Mouse (Mus musculus): ENCODE results near the gene Disc1. TPM values are rescaled to one million over a fixed set of nuclear protein-coding genes. Genes with fewer than 3 reads are reported as not detected.

The Disc1 gene
- polyA plus RNA-seq, 1 experiment from 2014 or later: 3.8 TPM

DNA sequence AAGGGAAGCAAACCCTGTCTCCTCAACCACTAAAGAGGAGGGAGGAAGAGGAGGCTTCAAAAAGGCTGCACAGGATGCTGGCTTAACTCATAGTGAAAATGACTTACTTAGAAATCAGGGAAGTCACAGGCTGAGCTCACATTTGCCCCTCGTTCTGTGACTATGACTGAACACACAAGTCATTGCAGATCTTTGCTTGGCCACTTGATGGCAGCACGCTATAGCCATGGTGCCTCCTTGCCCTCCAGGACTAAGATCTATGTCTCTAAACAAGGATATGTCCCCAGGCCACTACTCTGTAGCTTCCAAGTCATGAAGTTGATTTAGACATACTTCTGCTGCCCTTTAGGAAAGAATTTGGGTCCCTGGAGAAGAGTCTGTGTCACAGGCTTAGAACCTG, 62.6 kb downstream of the Disc1 start:
- DNase-seq (peak; percentile 80), ATAC-seq (ENCODE audit: insufficient read depth) (no peak)
- no peak overlapping the region for H3K27ac ChIP-seq (ENCODE audit: low read depth)
- H3K4me3 ChIP-seq (ENCODE audit: low read depth, low read length): no peak overlapping the region
- no peak overlapping the region for H3K4me2 ChIP-seq
- WGBS: 6% methylated on average over 2 of the region's 2 CpGs
- TF ChIP-seq CTCF (IDR thresholded peaks at IDR 0.05; ENCODE audit: low read depth): peak; percentile 83
- no peaks in the 10 kb centered on the region for H3K27me3 ChIP-seq (ENCODE audit: insufficient read depth, low read length)
- no peak overlapping the region for H3K9ac ChIP-seq
- H3K4me1 ChIP-seq (ENCODE audit: insufficient read depth): no peaks in the 10 kb centered on the region
- H3K9me3 ChIP-seq (ENCODE audit: low read depth, low read length): no peaks in the 10 kb centered on the region
- H3K36me3 ChIP-seq (ENCODE audit: insufficient read depth): no peaks in the 10 kb centered on the region

DNA sequence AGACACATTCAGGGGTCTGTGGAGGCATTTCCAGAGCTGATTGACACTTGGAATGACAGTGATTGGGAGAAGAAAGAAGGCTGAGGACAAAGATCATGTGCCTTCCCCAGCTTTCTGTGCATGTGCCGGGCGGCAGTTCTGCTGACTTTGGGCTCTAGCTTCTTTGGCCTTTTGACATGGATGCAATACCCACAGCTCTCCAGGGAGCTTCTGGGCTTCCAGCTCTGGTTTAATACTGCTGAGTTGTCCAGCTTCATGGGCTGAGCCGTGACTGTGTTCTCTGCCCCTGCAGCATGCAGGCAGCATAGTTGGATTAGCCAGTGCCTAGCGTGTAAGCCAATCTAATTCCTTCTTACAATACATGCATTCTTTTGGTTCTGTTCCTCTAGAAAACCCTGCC, 72.5 kb downstream of the Disc1 start:
- no peaks in the 10 kb centered on the region for H3K36me3 ChIP-seq (ENCODE audit: insufficient read depth)
- no peaks in the 10 kb centered on the region for H3K4me1 ChIP-seq (ENCODE audit: insufficient read depth)
- 80% methylated on average over 4 of the region's 4 CpGs for WGBS
- H3K9ac ChIP-seq: no peak overlapping the region
- no peak overlapping the region for H3K4me3 ChIP-seq (ENCODE audit: low read depth, low read length)
- no peak for ATAC-seq (ENCODE audit: insufficient read depth)
- no peak for DNase-seq
- no peaks in the 10 kb centered on the region for H3K27me3 ChIP-seq (ENCODE audit: insufficient read depth, low read length)
- no peak overlapping the region for H3K4me2 ChIP-seq
- H3K27ac ChIP-seq (ENCODE audit: low read depth): no peak overlapping the region
- no peaks in the 10 kb centered on the region for H3K9me3 ChIP-seq (ENCODE audit: low read depth, low read length)
- TF ChIP-seq CTCF (IDR thresholded peaks at IDR 0.05; ENCODE audit: low read depth): no peak

DNA sequence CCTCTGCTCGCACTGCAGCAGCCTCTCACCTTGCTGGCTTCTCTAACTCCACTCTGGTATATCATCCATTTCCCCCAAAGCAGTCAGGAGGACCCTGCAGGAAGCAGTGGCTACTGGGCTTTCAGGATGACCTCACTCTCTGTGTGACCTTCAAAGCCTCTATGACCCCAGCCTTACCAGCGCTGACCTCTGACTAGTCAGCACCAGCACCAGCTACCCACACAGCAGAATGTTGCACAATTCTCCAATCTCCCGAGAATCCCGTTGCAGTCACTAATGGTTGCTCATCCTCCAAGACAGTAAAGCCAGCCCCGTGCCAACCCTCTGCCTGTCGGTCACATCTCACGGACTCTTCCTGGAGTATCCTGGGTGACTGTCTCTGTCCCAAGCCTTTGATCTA, 73.6 kb downstream of the Disc1 start:
- Histone ChIP-seq H3K9me3 (ENCODE audit: low read depth, low read length) (no peaks in the 10 kb centered on the region), H3K4me3 (ENCODE audit: low read depth, low read length) (no peak overlapping the region), H3K4me1 (ENCODE audit: insufficient read depth) (no peaks in the 10 kb centered on the region), H3K9ac (no peak overlapping the region), H3K36me3 (ENCODE audit: insufficient read depth) (no peaks in the 10 kb centered on the region), H3K27me3 (ENCODE audit: insufficient read depth, low read length) (no peaks in the 10 kb centered on the region), H3K4me2 (no peak overlapping the region), H3K27ac (ENCODE audit: low read depth) (no peak overlapping the region)
- DNase-seq: no peak
- TF ChIP-seq CTCF (IDR thresholded peaks at IDR 0.05; ENCODE audit: low read depth): no peak
- no peak for ATAC-seq (ENCODE audit: insufficient read depth)
- WGBS: 82% methylated on average over 7 of the region's 7 CpGs

DNA sequence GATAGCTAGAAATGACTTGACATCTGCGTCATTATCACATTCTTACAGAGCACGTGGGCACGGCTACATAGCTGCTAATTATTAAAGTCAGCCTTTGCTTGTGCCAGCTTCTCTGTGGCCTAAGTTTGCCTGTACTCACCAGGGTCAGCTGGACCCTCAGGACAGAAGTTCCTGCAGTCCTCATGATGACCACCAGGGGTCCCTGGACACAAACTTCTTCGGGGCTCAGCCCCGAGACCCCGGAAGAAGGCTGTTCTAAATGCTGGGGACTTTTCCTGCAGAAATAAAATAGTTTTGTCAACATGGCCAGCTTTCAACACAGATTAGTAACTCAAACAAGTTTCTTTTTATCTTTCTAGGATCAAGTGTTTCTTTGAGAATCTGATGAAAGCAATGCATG, 74.3 kb downstream of the Disc1 start:
- 18% methylated on average over 6 of the region's 6 CpGs for WGBS

DNA sequence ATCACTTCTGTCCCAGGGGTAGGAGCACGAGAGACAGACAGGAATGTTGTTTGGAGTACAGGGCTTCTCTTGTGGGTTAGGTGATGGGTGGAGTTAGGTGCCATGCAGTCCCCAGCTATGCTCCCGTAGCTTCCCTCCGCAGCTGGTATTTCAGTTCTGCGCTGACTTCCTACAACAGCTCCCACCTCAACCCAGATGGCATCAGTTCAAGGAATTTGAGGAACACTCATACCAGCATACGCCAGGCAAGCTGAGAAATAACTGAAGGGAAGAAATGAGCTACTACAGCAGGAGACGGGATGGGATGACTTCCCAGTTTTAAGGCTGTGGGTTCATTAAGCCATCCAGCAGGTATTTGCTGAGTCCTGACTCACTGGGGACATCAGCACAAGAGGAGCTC, 76.8 kb downstream of the Disc1 start:
- DNase-seq (no peak), ATAC-seq (ENCODE audit: insufficient read depth) (no peak)
- H3K27me3 ChIP-seq (ENCODE audit: insufficient read depth, low read length): no peaks in the 10 kb centered on the region
- no peak overlapping the region for H3K4me2 ChIP-seq
- TF ChIP-seq CTCF (IDR thresholded peaks at IDR 0.05; ENCODE audit: low read depth): no peak
- H3K4me1 ChIP-seq (ENCODE audit: insufficient read depth): no peaks in the 10 kb centered on the region
- H3K9me3 ChIP-seq (ENCODE audit: low read depth, low read length): no peaks in the 10 kb centered on the region
- H3K36me3 ChIP-seq (ENCODE audit: insufficient read depth): no peaks in the 10 kb centered on the region
- H3K9ac ChIP-seq: no peak overlapping the region
- H3K27ac ChIP-seq (ENCODE audit: low read depth): no peak overlapping the region
- 78% methylated on average over 6 of the region's 6 CpGs for WGBS
- H3K4me3 ChIP-seq (ENCODE audit: low read depth, low read length): no peak overlapping the region

More for the DNA sequence above, 74.3 kb downstream of the Disc1 start:
- no peaks in the 10 kb centered on the region for H3K36me3 ChIP-seq (ENCODE audit: insufficient read depth)
- no peaks in the 10 kb centered on the region for H3K4me1 ChIP-seq (ENCODE audit: insufficient read depth)
- no peak overlapping the region for H3K27ac ChIP-seq (ENCODE audit: low read depth)
- DNase-seq (peak; percentile 88), ATAC-seq (ENCODE audit: insufficient read depth) (no peak; the same call in 1 of the 2 replicates)
- no peaks in the 10 kb centered on the region for H3K27me3 ChIP-seq (ENCODE audit: insufficient read depth, low read length)
- H3K4me2 ChIP-seq: no peak overlapping the region
- H3K9ac ChIP-seq: no peak overlapping the region
- TF ChIP-seq CTCF (IDR thresholded peaks at IDR 0.05; ENCODE audit: low read depth): peak; percentile 85
- no peak overlapping the region for H3K4me3 ChIP-seq (ENCODE audit: low read depth, low read length)
- no peaks in the 10 kb centered on the region for H3K9me3 ChIP-seq (ENCODE audit: low read depth, low read length)

DNA sequence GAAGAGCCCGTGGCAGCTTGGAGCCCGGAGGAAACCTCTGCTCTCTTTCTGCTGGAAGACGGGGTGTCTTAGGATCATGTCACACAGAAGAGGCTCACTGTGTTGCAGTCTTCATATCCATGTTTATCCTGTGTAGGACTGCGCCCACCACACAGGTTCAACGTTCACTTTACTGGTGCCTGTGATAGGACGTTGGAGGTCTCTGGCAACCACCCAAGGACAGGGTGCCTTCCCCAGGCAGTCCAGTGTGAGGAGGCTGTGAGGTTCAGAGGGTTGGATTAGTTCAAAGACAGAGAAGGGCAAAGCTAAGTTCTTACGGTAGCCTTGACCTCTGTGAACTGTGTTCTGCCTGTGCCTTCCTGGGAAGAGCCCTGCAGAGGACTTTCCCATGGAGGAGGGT, 77.3 kb downstream of the Disc1 start:
- no peak for ATAC-seq (ENCODE audit: insufficient read depth)
- H3K27me3 ChIP-seq (ENCODE audit: insufficient read depth, low read length): no peaks in the 10 kb centered on the region
- H3K36me3 ChIP-seq (ENCODE audit: insufficient read depth): no peaks in the 10 kb centered on the region
- H3K9ac ChIP-seq: no peak overlapping the region
- 62% methylated on average over 7 of the region's 7 CpGs for WGBS
- no peak for TF ChIP-seq CTCF (IDR thresholded peaks at IDR 0.05; ENCODE audit: low read depth)
- H3K4me3 ChIP-seq (ENCODE audit: low read depth, low read length): no peak overlapping the region
- DNase-seq: no peak
- H3K9me3 ChIP-seq (ENCODE audit: low read depth, low read length): no peaks in the 10 kb centered on the region
- H3K4me1 ChIP-seq (ENCODE audit: insufficient read depth): no peaks in the 10 kb centered on the region
- H3K4me2 ChIP-seq: no peak overlapping the region
- no peak overlapping the region for H3K27ac ChIP-seq (ENCODE audit: low read depth)

DNA sequence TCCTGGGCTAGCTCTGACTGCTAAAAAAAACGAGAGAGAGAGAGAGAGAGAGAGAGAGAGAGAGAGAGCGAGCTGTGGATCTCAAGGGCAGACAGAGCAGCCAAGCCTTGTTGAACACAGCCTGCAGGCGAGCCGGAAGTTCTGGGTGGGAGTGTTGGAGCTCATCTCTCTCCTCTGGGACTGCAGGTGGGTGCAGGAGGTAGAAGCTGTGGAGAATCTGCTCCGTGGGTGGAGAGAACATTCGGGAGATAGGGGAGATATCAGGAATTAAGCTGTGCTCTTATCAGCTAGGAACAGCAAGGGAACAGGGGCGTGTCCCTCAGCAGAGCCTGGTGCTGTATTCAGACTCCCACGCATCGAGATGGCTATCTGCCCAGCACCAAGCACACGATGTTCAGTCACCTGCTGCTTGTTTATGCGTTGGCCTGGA, 79.7 kb downstream of the Disc1 start:
- Histone ChIP-seq H3K4me3 (ENCODE audit: low read depth, low read length) (no peak overlapping the region), H3K4me2 (no peak overlapping the region), H3K27ac (ENCODE audit: low read depth) (no peak overlapping the region), H3K27me3 (ENCODE audit: insufficient read depth, low read length) (no peaks in the 10 kb centered on the region), H3K9me3 (ENCODE audit: low read depth, low read length) (no peaks in the 10 kb centered on the region), H3K9ac (no peak overlapping the region), H3K4me1 (ENCODE audit: insufficient read depth) (no peaks in the 10 kb centered on the region), H3K36me3 (ENCODE audit: insufficient read depth) (no peaks in the 10 kb centered on the region)
- DNase-seq (peak; percentile 12), ATAC-seq (ENCODE audit: insufficient read depth) (no peak)
- no peak for TF ChIP-seq CTCF (IDR thresholded peaks at IDR 0.05; ENCODE audit: low read depth)
- 48% methylated on average over 11 of the region's 11 CpGs for WGBS

DNA sequence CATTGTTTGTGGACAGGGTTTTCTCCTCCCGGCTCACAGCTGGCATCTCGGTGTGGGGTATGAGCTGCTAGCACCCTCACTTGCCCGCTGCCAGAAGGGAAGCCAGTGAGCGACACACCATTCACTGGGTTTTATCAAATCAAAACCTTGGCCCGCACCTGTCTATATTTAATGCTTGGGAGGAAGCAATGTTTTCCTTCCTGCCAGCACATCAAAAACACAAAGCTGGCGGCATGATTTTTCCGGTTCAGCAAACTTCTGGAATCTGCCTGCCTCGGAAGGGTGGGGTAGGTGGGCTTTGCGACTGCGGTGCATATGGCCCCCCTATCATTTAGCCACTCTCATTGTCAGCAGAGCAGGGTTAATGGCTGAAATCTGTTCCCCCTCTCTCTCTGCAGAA, 80.9 kb downstream of the Disc1 start:
- H3K4me1 ChIP-seq (ENCODE audit: insufficient read depth): no peaks in the 10 kb centered on the region
- ATAC-seq (ENCODE audit: insufficient read depth) (no peak), DNase-seq (peak; percentile 58)
- no peak for TF ChIP-seq CTCF (IDR thresholded peaks at IDR 0.05; ENCODE audit: low read depth)
- no peak overlapping the region for H3K4me3 ChIP-seq (ENCODE audit: low read depth, low read length)
- no peaks in the 10 kb centered on the region for H3K9me3 ChIP-seq (ENCODE audit: low read depth, low read length)
- H3K27ac ChIP-seq (ENCODE audit: low read depth): peak overlapping the region; percentile 32; the same call in 1 of the 2 replicates
- 63% methylated on average over 10 of the region's 10 CpGs for WGBS
- H3K36me3 ChIP-seq (ENCODE audit: insufficient read depth): no peaks in the 10 kb centered on the region
- H3K4me2 ChIP-seq: no peak overlapping the region
- no peak overlapping the region for H3K9ac ChIP-seq
- H3K27me3 ChIP-seq (ENCODE audit: insufficient read depth, low read length): no peaks in the 10 kb centered on the region
